Mouse (Mus musculus): Measurements from ENCODE around the gene Zfp433. TPM values are rescaled to one million over a fixed set of nuclear protein-coding genes. Genes with fewer than 3 reads are reported as not detected.

Zfp433 gene
- 12.7 and 14.5 TPM in 2 replicates for polyA plus RNA-seq (2015; fragmentation: Nextera tagmentation; extraction: Ambion mirVana)

GRCm38 (mm10) chr10:81704531-81705301, at the start of gene Zfp433:
Gene Zfp433, plus strand, starts transcription at chr10:81704825.

GRCm38 (mm10) chr10:81770506-81771403, 66.1 kb downstream of the Zfp433 start, which contains the start of gene Gm3055:
Gene Gm3055, minus strand, starts transcription at chr10:81771161.

Other genes with a start within 250 kb of the Zfp433 start
- 65.6 and 73.8 TPM in 2 replicates for gene Nfic, start 249.2 kb upstream of the Zfp433 start, polyA plus RNA-seq (2015; fragmentation: Nextera tagmentation; extraction: Ambion mirVana)
- 1.6 and 6.1 TPM in 2 replicates for gene Celf5, start 222.1 kb upstream of the Zfp433 start, polyA plus RNA-seq (2015; fragmentation: Nextera tagmentation; extraction: Ambion mirVana)
- gene Ncln, start 208.4 kb upstream of the Zfp433 start, polyA plus RNA-seq (2015; fragmentation: Nextera tagmentation; extraction: Ambion mirVana) = 42.4 and 49.4 TPM in 2 replicates
- gene S1pr4, start 204.7 kb upstream of the Zfp433 start, polyA plus RNA-seq (2015; fragmentation: Nextera tagmentation; extraction: Ambion mirVana) = 1.2 and 1.8 TPM in 2 replicates
- gene Gna15, start 180.6 kb upstream of the Zfp433 start, polyA plus RNA-seq (2015; fragmentation: Nextera tagmentation; extraction: Ambion mirVana) = 2.0 and 2.2 TPM in 2 replicates
- 61.6 and 64.5 TPM in 2 replicates for gene Gna11, start 159.6 kb upstream of the Zfp433 start, polyA plus RNA-seq (2015; fragmentation: Nextera tagmentation; extraction: Ambion mirVana)
- 477 and 665 TPM in 2 replicates for gene Aes, start 145.3 kb upstream of the Zfp433 start, polyA plus RNA-seq (2015; fragmentation: Nextera tagmentation; extraction: Ambion mirVana)
- 6.8 and 10.0 TPM in 2 replicates for gene Tle2, start 130.3 kb upstream of the Zfp433 start, polyA plus RNA-seq (2015; fragmentation: Nextera tagmentation; extraction: Ambion mirVana)
- gene Tle6, start 103.8 kb upstream of the Zfp433 start, polyA plus RNA-seq (2015; fragmentation: Nextera tagmentation; extraction: Ambion mirVana) = 14.5 and 17.4 TPM in 2 replicates
- 0.46 and 0.72 TPM in 2 replicates for gene BC025920, start 98.6 kb upstream of the Zfp433 start, polyA plus RNA-seq (2015; fragmentation: Nextera tagmentation; extraction: Ambion mirVana)
- gene Sirt6, start 77.0 kb upstream of the Zfp433 start, polyA plus RNA-seq (2015; fragmentation: Nextera tagmentation; extraction: Ambion mirVana) = 15.8 and 23.5 TPM in 2 replicates
- gene Ankrd24, start 76.3 kb upstream of the Zfp433 start, polyA plus RNA-seq (2015; fragmentation: Nextera tagmentation; extraction: Ambion mirVana) = 11.6 and 13.9 TPM in 2 replicates
- gene Gm10778, start 55.8 kb upstream of the Zfp433 start, polyA plus RNA-seq (2015; fragmentation: Nextera tagmentation; extraction: Ambion mirVana) = 3.2 and 3.6 TPM in 2 replicates
- gene Gm3055, start 66.3 kb downstream of the Zfp433 start, polyA plus RNA-seq (2015; fragmentation: Nextera tagmentation; extraction: Ambion mirVana) = 5.0 and 7.5 TPM in 2 replicates
- 2.8 and 3.7 TPM in 2 replicates for gene Gm4767, start 107.4 kb downstream of the Zfp433 start, polyA plus RNA-seq (2015; fragmentation: Nextera tagmentation; extraction: Ambion mirVana)
- 9.4 and 12.6 TPM in 2 replicates for gene Gm32687, start 159.1 kb downstream of the Zfp433 start, polyA plus RNA-seq (2015; fragmentation: Nextera tagmentation; extraction: Ambion mirVana)
- gene Zfp781, start 225.7 kb downstream of the Zfp433 start, polyA plus RNA-seq (2015; fragmentation: Nextera tagmentation; extraction: Ambion mirVana) = 2.5 and 3.2 TPM in 2 replicates